Mouse (Mus musculus) splenic B cell, adult 2 months (primary cell): ENCODE results near the gene Dyx1c1.

Source experiments
- DNase-seq: peaks from one replicate; pipeline ENCODE4 v3.0.0-alpha.2; 2011; ENCODE audit warnings: low read depth, low spot score
- H3K27me3 ChIP-seq: 2 replicates; pipeline ENCODE4 v1.6.1; 2012; ENCODE audit warnings: mild to moderate bottlenecking, low read length, moderate library complexity, mixed read lengths; ENCODE audit not compliant: control insufficient read depth, poor library complexity, insufficient read depth, severe bottlenecking
- H3K36me3 ChIP-seq: 2 replicates; pipeline ENCODE4 v1.6.1; 2012; ENCODE audit warnings: mild to moderate bottlenecking, low read length, moderate library complexity, mixed read lengths; ENCODE audit not compliant: control insufficient read depth, poor library complexity, insufficient read depth, severe bottlenecking

The Dyx1c1 gene

DNA sequence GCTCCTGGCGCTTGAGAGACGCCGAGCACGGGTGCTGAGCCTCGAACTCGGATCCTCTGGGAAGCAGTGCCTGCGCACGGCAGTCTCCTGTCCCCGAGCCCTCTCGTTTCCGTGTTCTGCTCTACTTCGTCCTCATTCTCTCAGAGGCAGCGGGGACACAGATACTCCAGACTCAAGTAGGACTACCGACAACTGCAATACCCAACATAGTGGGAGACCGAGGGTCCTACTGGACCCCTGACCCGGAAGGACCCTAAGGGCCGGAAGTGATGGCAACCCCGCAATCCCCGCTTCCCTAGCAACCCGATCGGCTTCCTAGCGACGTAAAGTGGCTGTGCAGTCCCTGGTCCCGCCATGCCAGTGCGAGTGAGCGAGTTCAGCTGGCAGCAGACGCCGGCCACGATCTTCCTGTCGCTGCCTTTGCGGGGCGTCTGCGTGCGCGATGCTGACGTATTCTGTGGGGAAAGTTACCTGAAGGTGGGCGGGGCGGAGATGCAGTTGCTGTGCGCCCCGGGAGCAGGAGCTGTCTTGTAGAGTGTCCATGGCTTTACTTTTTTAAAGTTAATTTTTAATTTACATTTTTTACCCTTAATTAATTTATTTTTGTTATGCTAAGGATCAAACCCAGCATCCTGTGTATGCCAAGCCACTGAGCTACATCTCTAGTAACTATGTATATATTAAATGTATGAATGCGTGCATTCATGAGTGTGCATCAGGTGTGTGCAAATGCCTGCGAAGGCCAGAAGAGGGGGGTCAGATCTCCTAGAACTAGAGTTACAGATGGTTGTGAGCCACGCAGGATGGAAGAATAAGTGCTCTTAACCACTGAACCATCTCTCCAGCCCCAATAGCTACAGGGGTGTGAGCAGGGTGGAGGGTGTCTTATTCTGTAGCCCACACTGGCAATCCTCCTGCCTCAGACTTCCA, at the start of gene Dyx1c1, which contains the start of gene Gm44503:
Dyx1c1 (plus strand) TSS at position 265 of the 930 bp plus-strand sequence.
Gm44503 (plus strand) TSS at position 332 of the 930 bp plus-strand sequence.
- H3K27me3 ChIP-seq = no peaks in the 10 kb centered on the region
- H3K36me3 ChIP-seq = no peaks in the 10 kb centered on the region
- DNase-seq = peak; percentile 89

DNA sequence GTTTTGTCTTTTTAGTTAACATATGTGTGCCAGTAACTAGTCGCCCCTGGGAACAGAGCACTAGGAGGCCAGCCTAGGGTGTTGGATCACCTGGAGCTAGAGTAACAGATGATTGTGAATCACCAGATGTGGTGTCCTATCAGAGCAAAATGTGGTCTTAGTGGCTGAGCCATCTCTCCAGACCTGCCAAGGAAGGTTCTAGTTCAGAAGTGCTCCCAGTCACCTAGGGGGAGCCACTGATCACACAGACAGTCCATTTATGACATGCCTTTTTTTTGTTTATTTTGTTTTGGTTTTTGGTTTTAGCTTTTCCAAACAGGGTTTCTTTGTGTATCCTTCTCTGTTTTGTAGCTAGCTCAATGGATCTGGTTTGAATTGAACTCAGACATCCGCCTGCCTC, 47.2 kb upstream of the Dyx1c1 start:
- Histone ChIP-seq H3K36me3 (no peaks in the 10 kb centered on the region), H3K27me3 (no peaks in the 10 kb centered on the region)
- DNase-seq = no peak

DNA sequence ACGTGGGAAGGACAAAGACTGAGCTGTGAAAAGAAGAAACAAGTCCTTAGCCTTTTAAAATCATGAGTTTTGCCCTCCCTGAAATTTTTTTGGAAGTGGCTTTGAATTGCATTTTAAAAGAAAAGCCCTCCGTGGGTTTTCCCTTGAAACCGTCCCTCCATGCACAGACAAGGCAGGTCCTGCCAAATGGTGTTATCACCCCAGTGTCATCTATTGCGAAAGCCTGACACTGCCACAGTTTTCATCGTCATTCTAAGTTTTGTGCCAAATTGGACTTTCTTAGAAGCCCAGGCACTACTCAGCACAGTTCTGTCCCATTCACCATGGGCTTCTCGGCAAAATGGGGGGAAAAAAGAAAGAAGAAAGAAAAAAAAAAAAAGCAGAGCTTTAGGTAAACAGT, 45.0 kb upstream of the Dyx1c1 start:
- no peak for DNase-seq
- no peaks in the 10 kb centered on the region for H3K36me3 ChIP-seq
- H3K27me3 ChIP-seq = no peaks in the 10 kb centered on the region

DNA sequence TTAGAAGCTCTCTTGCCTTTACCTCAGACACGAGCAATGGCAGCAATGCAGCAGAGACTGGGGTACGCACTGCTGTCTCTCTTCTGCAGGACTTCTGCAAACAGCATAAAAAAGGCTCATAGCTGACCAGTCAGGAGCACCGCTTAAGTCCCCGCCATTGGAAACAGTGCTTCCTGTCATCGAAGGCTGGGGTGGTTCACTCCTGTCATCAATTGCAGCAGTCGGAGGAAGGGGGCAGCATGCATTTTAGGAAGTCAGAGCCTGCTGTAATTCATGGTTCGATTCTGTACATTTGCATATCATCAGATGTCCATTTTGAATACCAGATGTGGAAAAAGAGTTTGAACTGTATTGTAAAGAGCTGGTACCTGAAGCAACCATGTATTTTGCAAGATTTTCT, 42.9 kb upstream of the Dyx1c1 start:
- Histone ChIP-seq H3K27me3 (no peaks in the 10 kb centered on the region), H3K36me3 (no peaks in the 10 kb centered on the region)
- DNase-seq = peak; percentile 14

DNA sequence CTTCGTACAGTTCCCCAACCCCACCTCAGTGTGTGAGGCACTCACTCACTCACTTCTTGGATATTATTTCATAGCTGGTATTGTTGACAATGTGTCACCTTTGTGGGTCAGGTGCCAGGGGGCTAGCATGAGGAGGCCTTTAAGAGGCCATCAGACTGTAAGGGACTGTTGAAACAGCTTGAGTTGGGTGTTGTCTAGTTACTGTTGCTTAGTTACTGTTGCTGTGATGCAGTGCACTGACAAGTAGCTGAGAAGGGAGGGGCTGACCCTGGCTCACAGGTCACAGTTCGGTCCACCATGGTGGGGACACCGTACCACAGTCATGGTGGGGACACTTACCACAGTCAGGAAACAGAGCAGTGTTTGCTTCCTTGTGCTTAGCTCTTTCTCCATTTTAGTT, 35.5 kb upstream of the Dyx1c1 start:
- DNase-seq = no peak

DNA sequence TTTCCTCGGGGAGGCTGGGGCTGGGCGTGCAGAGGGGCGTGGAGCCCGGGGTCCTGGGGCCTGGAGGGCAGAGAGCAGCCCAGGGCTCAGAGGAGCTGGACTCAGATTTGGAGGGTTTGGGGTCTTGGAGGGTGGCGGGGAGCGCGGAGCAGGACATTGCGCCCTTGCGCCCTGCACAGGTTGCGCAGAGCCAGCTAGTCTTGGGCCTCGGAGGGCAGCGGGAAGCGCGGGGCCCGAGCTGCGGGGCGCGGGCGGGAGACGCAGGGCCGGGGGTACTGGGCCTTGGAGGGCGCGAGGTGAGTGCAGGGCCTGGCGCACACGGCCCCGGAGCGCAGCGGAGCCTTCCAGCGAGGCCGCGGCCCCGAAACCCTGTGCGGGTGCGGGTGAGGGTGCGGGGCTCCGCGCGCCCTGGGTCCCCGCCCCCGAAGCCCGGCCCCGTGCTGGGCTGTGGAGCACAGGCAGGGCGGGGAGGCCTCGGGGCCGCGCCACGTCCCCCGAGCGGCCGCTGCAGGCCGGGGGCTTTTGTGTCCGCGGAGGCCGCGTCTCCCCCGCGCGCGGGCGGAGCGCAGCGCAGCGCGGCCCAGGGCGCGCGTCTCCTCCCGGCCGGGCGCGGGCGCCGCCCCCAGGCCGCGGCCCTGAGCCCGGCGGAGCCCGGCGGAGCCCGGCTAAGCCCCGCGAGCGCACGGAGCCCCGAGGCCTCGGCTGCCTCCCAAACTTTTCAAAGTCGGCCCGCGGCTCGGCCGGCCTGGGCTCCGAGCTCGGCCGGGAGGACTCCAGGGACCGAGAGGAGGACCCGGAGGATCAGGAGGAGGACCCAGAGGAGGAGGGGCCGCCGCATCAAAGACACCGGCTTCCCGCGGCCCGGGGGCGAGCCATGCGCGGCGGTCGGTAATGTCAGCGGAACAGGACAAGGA, 33.3 kb upstream of the Dyx1c1 start, which contains the start of gene Pygo1:
Pygo1 (plus strand) TSS at position 625 of the 914 bp plus-strand sequence.
- Histone ChIP-seq H3K27me3 (no peaks in the 10 kb centered on the region), H3K36me3 (no peaks in the 10 kb centered on the region)
- no peak for DNase-seq

More for the DNA sequence above, 35.5 kb upstream of the Dyx1c1 start:
- Histone ChIP-seq H3K36me3 (no peaks in the 10 kb centered on the region), H3K27me3 (no peaks in the 10 kb centered on the region)

DNA sequence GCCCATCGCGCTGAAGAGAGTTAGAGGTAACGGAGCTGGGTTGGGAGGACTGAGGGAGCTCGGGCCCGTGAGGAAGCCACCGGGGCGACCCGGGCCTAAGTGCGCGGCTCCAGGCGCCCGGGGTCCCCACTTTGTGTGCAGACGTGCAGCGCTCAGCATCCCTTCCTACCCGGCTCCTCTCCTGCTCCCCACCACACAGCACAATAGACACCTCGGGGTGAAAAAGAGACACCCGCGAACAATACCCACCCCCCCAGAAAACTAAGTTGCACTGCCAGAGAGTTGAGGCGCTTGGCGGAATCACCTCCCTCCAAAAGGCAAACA, 32.7 kb upstream of the Dyx1c1 start:
- no peak for DNase-seq
- Histone ChIP-seq H3K36me3 (no peaks in the 10 kb centered on the region), H3K27me3 (no peaks in the 10 kb centered on the region)

DNA sequence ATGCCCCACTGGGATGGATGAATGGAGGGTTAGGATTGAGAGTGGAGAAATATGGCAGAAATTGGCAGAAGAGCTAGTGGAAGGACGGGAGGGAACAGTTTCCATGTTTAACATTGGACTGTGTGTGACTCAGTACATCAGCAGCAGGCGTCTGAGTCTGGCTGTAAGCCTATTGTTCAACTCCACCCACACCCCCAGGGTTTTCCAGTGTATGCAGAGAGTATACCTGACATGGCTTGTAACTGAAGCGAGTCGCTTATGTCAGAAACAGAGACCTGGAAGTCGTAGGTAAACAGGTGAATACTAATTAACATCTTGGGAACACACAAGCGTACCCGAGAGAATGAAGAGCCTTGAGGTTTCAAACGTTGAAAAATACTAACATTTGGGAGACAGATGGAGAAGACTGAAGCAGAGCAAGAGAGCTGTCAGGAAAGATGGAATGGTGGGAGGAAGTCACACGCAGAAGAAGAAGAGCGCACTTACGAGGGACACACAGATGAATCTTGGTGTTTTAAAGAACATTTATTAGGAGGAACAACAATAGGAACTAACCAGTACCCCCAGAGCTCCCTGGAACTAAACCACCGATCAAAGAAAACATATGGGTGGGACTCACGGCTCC, 27.3 kb upstream of the Dyx1c1 start:
- no peaks in the 10 kb centered on the region; the same call in 1 of the 2 replicates for H3K27me3 ChIP-seq
- no peaks in the 10 kb centered on the region for H3K36me3 ChIP-seq
- no peak for DNase-seq

DNA sequence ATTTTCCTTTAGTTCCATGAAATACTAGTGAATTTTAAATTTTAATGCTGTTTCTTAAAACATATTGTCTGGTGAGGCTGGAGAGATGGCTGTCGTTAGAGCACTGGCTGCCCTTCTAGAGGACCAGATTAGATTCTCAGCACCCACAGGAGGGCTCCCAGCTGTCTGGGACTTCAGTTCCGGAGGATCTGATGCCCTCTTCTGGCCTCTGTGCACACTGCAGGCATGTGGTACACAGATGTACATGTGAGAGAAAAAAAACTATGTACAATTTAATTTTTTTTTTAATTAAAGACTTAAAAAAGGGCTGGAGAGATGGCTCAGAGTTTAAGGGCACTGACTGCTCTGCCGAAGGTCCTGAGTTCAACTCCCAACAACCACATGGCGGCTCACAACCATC, 23.3 kb upstream of the Dyx1c1 start:
- no peaks in the 10 kb centered on the region; the same call in 1 of the 2 replicates for H3K27me3 ChIP-seq
- no peaks in the 10 kb centered on the region for H3K36me3 ChIP-seq
- DNase-seq = no peak

DNA sequence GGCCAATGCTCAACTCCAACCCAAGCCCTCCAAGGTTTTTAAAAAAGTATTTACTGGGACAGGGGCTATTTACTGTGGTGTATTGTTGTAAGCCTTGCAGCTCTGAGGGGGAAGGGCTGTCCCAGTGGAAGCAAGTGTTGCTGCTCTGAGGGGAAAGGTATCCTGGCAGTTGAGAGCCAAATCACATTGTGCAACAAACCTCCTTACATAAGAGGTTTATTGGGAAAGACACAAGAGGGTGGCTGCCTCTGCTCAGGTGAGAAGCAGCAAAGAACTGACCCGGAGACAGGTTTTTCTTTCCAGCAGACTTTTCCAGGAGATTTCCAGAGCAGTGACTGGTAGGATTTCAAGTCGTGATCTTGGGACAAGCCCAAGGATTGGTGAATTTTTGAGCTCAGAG, 22.3 kb upstream of the Dyx1c1 start:
- H3K27me3 ChIP-seq = no peaks in the 10 kb centered on the region; the same call in 1 of the 2 replicates
- no peak for DNase-seq
- no peaks in the 10 kb centered on the region for H3K36me3 ChIP-seq

DNA sequence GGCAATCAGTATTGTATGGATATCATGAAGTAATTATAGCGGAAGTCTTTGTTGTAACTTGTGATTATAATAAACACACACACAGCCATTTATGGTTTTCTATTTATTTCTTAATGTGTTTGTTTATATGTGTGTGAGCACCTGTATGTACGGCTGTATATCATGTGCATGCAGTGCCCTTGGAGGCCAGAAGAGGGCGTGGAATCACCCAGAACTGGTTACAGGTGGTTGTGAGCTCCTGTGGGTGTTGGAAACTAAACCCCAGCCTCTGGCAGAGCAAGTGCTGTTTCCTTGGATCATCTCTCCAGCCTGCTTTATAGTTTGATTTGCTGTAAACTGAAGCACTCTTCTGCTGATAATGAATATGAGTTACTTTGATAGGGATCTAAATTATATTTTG, 15.2 kb upstream of the Dyx1c1 start:
- H3K36me3 ChIP-seq = no peaks in the 10 kb centered on the region
- peak; percentile 19 for DNase-seq
- no peaks in the 10 kb centered on the region for H3K27me3 ChIP-seq

DNA sequence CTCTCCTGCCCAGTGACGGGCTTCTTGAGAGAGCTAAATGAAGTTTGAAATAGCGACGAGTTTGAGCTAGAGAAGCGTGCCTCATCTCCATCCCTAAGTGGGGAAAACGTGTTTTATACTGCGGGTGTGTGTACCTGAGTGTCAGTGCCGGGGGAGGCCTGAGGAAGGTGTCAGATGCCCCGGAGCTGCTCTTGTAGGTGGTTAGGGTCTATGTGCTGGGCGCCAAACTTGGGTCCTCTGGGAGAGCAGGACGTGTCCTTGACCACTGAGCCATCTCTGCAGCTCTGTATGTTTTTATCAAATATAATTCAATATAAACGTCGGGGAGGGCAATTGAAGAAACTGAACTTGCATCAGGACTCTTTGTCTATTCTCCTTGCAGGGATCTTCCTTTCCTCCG, 14.3 kb upstream of the Dyx1c1 start:
- Histone ChIP-seq H3K36me3 (no peaks in the 10 kb centered on the region), H3K27me3 (no peaks in the 10 kb centered on the region)
- no peak for DNase-seq

DNA sequence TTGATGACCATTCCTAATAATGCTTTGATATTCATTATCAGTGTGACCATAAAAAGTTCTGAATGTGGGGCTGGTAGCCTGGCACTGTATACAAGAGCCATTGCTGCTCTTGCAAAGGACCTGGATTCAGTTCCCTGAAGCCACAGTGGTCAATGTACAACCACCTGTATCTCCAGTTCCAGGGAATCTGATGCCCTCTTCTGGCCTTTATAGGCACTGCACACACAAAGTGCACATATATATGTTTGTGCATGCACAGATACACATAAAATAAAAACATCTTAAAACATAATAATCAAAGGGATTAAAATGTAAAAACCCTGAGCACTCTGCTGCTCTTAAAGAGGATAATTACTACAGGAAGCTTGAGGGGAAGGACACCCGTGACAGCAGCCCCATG, 11.6 kb upstream of the Dyx1c1 start:
- no peak for DNase-seq
- H3K27me3 ChIP-seq = no peaks in the 10 kb centered on the region
- H3K36me3 ChIP-seq = no peaks in the 10 kb centered on the region

DNA sequence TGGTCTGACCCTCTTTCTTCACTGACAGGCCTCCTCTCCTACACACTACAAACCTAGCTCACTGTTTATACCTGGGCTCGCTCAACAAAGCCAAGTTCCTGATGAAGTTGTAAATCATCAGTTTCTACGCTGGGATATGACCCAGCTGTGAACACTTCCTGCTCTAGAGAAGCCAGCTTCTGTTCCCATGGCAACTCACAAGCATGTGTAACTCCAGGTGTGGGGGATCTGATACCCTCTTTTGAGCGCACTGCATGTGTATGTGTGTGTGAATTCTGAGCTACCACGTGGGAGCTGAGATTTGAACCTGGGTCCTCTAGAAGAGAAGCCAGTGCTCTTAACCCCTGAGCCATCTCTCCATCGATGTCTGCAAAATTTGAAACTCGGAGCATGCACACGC, 9.0 kb upstream of the Dyx1c1 start:
- Histone ChIP-seq H3K36me3 (no peaks in the 10 kb centered on the region), H3K27me3 (no peaks in the 10 kb centered on the region)
- no peak for DNase-seq
